Mouse (Mus musculus) heart, embryonic 13.5 days (tissue): ENCODE results near the gene Gabpb1. TPM values are rescaled to one million over a fixed set of nuclear protein-coding genes. Genes with fewer than 3 reads are reported as not detected.

ENCODE experiments used
- ATAC-seq: fragments of 200-750 bp; cut with Nextera tagmentation; 2 replicates; pipeline ENCODE4 v1.8.0; 2017; ENCODE audit warnings: moderate TSS enrichment; ENCODE audit not compliant: insufficient number of reproducible peaks, low FRiP score, low TSS enrichment; ENCODE audit errors: extremely low read depth
- H3K27ac ChIP-seq: fragments of 300-500 bp; sonication (generic); replicated peaks from 2 replicates; pipeline ENCODE4 v1.5.1; 2015; ENCODE audit warnings: moderate library complexity, mild to moderate bottlenecking, inconsistent platforms
- H3K27me3 ChIP-seq: fragments of 300-500 bp; sonication (generic); replicated peaks from 2 replicates; pipeline ENCODE4 v1.6.1; 2015; ENCODE audit warnings: mild to moderate bottlenecking, inconsistent platforms
- H3K36me3 ChIP-seq: fragments of 300-500 bp; sonication (generic); 2 replicates; pipeline ENCODE4 v1.6.1; 2015; ENCODE audit warnings: mild to moderate bottlenecking, inconsistent platforms
- H3K4me1 ChIP-seq: fragments of 300-500 bp; sonication (generic); 2 replicates; pipeline ENCODE4 v1.6.1; 2015; ENCODE audit warnings: inconsistent platforms
- H3K4me2 ChIP-seq: fragments of 300-500 bp; sonication (generic); 2 replicates; pipeline ENCODE4 v1.6.1; 2015; ENCODE audit warnings: inconsistent platforms, mild to moderate bottlenecking, moderate library complexity
- H3K4me3 ChIP-seq: fragments of 300-500 bp; sonication (generic); 2 replicates; pipeline ENCODE4 v1.5.1; 2015; ENCODE audit warnings: moderate library complexity, mild to moderate bottlenecking, inconsistent platforms
- H3K9ac ChIP-seq: fragments of 300-500 bp; sonication (generic); 2 replicates; pipeline ENCODE4 v1.6.1; 2015; ENCODE audit warnings: inconsistent platforms, mild to moderate bottlenecking, moderate library complexity
- H3K9me3 ChIP-seq: fragments of 300-500 bp; sonication (generic); 2 replicates; pipeline ENCODE4 v1.6.1; 2016; ENCODE audit warnings: inconsistent platforms
- WGBS: fragments of 180-500 bp; shearing (Covaris S2); methylation state at CpG from one replicate; pipeline ENCODE4 v1.1.7; 2015; ENCODE audit warnings: mixed read lengths; 5-methylcytosine and 5-hydroxymethylcytosine counted together
- polyA plus RNA-seq: library from polyadenylated mRNA; unstranded; fragments of >200 nt; fragmentation: Nextera tagmentation; extraction: Ambion mirVana; gene quantifications from 2 replicates; pipeline ENCODE4 v1.2.1, GENCODE M21; 2015

Gene Gabpb1
- polyA plus RNA-seq, 1 experiment from 2014 or later, result 31.6 TPM

DNA sequence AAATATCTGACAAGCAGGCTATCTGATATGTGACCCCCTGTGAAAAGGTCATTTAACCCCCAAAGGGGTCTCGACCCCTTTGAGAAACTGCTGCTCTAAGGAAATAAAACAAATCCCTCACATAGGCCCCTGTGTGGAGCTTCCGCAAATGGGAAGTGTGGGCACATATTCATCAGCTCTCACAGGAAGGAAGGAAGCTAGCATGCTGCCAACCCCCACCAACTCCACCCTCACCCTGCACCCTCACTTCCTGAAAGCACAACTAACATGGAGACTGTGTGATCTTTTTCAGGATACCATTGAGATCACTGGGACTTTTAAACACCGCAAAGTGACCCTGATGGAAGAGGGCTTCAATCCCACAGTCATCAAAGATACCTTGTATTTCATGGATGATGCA lies 88.7 kb downstream of the Gabpb1 start:
- Histone ChIP-seq H3K4me2 (no peak overlapping the region), H3K36me3 (no peaks in the 10 kb centered on the region), H3K9me3 (no peaks in the 10 kb centered on the region), H3K9ac (no peak overlapping the region), H3K27me3 (no peaks in the 10 kb centered on the region), H3K4me1 (no peaks in the 10 kb centered on the region), H3K27ac (no peak overlapping the region), H3K4me3 (no peak overlapping the region)
- ATAC-seq, result no peak
- 65% methylated on average over 3 of the region's 3 CpGs for WGBS

- no peak overlapping the region for H3K4me3 ChIP-seq
- no peaks in the 10 kb centered on the region for H3K4me1 ChIP-seq
- WGBS, result 76% methylated on average over 8 of the region's 8 CpGs
- no peaks in the 10 kb centered on the region for H3K9me3 ChIP-seq
- ATAC-seq, result no peak
- H3K36me3 ChIP-seq, result no peaks in the 10 kb centered on the region
- H3K4me2 ChIP-seq, result no peak overlapping the region
- H3K27me3 ChIP-seq, result no peaks in the 10 kb centered on the region
- H3K27ac ChIP-seq, result no peak overlapping the region
- H3K9ac ChIP-seq, result no peak overlapping the region
Observed at GRCm38 (mm10) chr2:126584621-126585369, 91.3 kb downstream of the Gabpb1 start.

- no peak overlapping the region for H3K4me3 ChIP-seq
- no peaks in the 10 kb centered on the region for H3K36me3 ChIP-seq
- no peaks in the 10 kb centered on the region for H3K4me1 ChIP-seq
- H3K9ac ChIP-seq, result no peak overlapping the region
- ATAC-seq, result no peak
- H3K27me3 ChIP-seq, result no peaks in the 10 kb centered on the region
- H3K27ac ChIP-seq, result no peak overlapping the region
- WGBS, result 61% methylated on average over 6 of the region's 6 CpGs
- no peak overlapping the region for H3K4me2 ChIP-seq
- no peaks in the 10 kb centered on the region for H3K9me3 ChIP-seq
Observed at GRCm38 (mm10) chr2:126583960-126584359, 92.2 kb downstream of the Gabpb1 start.

DNA sequence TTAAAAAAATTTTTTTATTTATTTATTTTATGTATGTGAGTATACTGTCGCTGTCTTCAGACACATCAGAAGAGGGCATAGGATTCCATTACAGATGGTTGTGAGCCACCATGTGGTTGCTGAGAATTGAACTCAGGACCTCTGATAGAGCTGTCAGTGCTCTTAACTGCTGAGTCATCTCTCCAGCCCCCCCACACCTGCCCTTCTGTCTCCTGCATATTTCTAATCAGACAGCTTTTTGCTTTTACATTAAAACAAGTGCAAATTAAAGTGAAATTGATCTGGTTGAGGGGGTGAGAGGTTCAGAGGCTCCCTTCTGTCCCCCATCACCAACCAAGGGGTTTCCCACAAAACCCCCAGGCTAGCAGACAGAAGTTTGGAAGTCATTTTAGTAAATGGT lies 96.9 kb downstream of the Gabpb1 start:
- H3K27ac ChIP-seq, result no peak overlapping the region
- H3K4me3 ChIP-seq, result no peak overlapping the region
- no peak overlapping the region for H3K9ac ChIP-seq
- H3K4me1 ChIP-seq, result no peaks in the 10 kb centered on the region
- no peaks in the 10 kb centered on the region for H3K36me3 ChIP-seq
- ATAC-seq, result no peak
- H3K4me2 ChIP-seq, result no peak overlapping the region
- 0 out of 2 replicates have a peak, but pooled peaks cover under 1% of the 10 kb centered on the region for H3K27me3 ChIP-seq
- WGBS, result 91% methylated on average over 1 of the region's 1 CpGs
- no peaks in the 10 kb centered on the region for H3K9me3 ChIP-seq

Other genes starting within 250 kb of the Gabpb1 start
- 0.18 and 0.27 TPM in 2 replicates for gene Atp8b4, start 175.7 kb downstream of the Gabpb1 start, polyA plus RNA-seq
- 0.79 and 2.5 TPM in 2 replicates for gene Slc27a2, start 123.9 kb downstream of the Gabpb1 start, polyA plus RNA-seq
- 3.8 and 4.2 TPM in 2 replicates for gene Hdc, start 57.0 kb downstream of the Gabpb1 start, polyA plus RNA-seq
- gene Usp8, start 31.0 kb upstream of the Gabpb1 start, polyA plus RNA-seq, result 26.7 and 28.4 TPM in 2 replicates
- 1.5 and 2.2 TPM in 2 replicates for gene Usp50, start 107.1 kb upstream of the Gabpb1 start, polyA plus RNA-seq
- 36.6 and 40.3 TPM in 2 replicates for gene Trpm7, start 199.9 kb upstream of the Gabpb1 start, polyA plus RNA-seq